Mouse (Mus musculus) embryonic facial prominence, embryonic 14.5 days (tissue): ENCODE data around the gene Mpz. TPM values are rescaled to one million over a fixed set of nuclear protein-coding genes. Genes with fewer than 3 reads are reported as not detected.
"Not testable (repeated sequence)": the region's sequence is repeated elsewhere in the genome, so short reads cannot be mapped to it uniquely, and the experiment has no call there.

ENCODE experiments used
- ATAC-seq: fragments of 200-750 bp; cut with Nextera tagmentation; 2 replicates; pipeline ENCODE4 v1.8.0; 2017; ENCODE audit warnings: low read depth, moderate number of reproducible peaks, moderate TSS enrichment
- DNase-seq: peaks from one replicate; pipeline ENCODE4 v3.0.0-alpha.2; 2015; ENCODE audit warnings: low spot score
- H3K27ac ChIP-seq: fragments of 300-500 bp; sonication (generic); replicated peaks from 2 replicates; pipeline ENCODE4 v1.5.1; 2014; ENCODE audit warnings: low read depth, mild to moderate bottlenecking, low read length, moderate library complexity
- H3K27me3 ChIP-seq: fragments of 300-500 bp; sonication (generic); replicated peaks from 2 replicates; pipeline ENCODE4 v1.6.1; 2014; ENCODE audit warnings: low read length; ENCODE audit not compliant: control insufficient read depth, insufficient read depth
- H3K36me3 ChIP-seq: fragments of 300-500 bp; sonication (generic); 2 replicates; pipeline ENCODE4 v1.6.1; 2014; ENCODE audit warnings: low read length, mixed read lengths; ENCODE audit not compliant: control insufficient read depth, insufficient read depth
- H3K4me1 ChIP-seq: fragments of 300-500 bp; sonication (generic); 2 replicates; pipeline ENCODE4 v1.6.1; 2014; ENCODE audit warnings: antibody characterized with exemption, low read length; ENCODE audit not compliant: control insufficient read depth, insufficient read depth
- H3K4me2 ChIP-seq: fragments of 300-500 bp; sonication (generic); 2 replicates; pipeline ENCODE4 v1.6.1; 2014; ENCODE audit warnings: low read depth, mild to moderate bottlenecking, low read length, moderate library complexity, mixed read lengths
- H3K4me3 ChIP-seq: fragments of 300-500 bp; sonication (generic); 2 replicates; pipeline ENCODE4 v1.5.1; 2014; ENCODE audit warnings: low read depth, mild to moderate bottlenecking, low read length
- H3K9ac ChIP-seq: fragments of 300-500 bp; sonication (generic); 2 replicates; pipeline ENCODE4 v1.6.1; 2014; ENCODE audit warnings: low read depth, mild to moderate bottlenecking, low read length, moderate library complexity, mixed read lengths
- H3K9me3 ChIP-seq: fragments of 300-500 bp; sonication (generic); 2 replicates; pipeline ENCODE4 v1.6.1; 2016; ENCODE audit warnings: low read length; ENCODE audit not compliant: control insufficient read depth
- WGBS: fragments of 180-500 bp; shearing (Covaris S2); extraction: QIAGEN DNeasy Blood & Tissue Kit; methylation state at CpG from one replicate; pipeline ENCODE4 v1.1.7; 2014; 5-methylcytosine and 5-hydroxymethylcytosine counted together
- polyA plus RNA-seq: library from polyadenylated mRNA; unstranded; fragments of >200 nt; fragmentation: Nextera tagmentation; extraction: Ambion mirVana; gene quantifications from 2 replicates; pipeline ENCODE4 v1.2.1, GENCODE M21; 2014

Mpz gene
- polyA plus RNA-seq, 1 experiment from 2014 or later = 9.6 TPM

DNA sequence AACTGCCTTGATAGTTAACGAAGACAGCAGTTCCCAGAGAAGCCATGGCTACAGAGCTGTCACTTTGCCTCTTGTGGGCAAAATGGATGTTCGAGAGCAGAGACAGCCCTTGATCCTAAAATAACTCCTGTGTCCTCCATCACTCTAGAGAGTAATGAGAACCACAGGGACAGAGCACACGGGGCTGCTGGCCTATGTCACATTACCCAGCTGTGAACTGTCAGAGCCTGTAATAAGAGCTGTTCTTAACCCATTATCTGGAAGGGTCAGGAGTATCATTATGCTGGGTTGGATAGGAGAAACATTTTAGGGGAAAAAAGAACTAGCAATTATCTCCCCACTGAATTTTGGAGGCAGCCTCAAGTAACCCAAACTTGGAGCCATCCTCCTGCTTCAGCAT, 29.6 kb upstream of the Mpz start:
- Histone ChIP-seq H3K27ac (no peak overlapping the region), H3K36me3 (no peaks in the 10 kb centered on the region), H3K4me1 (no peaks in the 10 kb centered on the region), H3K9me3 (no peaks in the 10 kb centered on the region), H3K9ac (no peak overlapping the region), H3K4me3 (no peak overlapping the region), H3K27me3 (no peaks in the 10 kb centered on the region), H3K4me2 (no peak overlapping the region)
- no peak for DNase-seq
- peak; percentile 44; the same call in 1 of the 2 replicates for ATAC-seq
- 29% methylated on average over 3 of the region's 3 CpGs for WGBS

- Histone ChIP-seq H3K9me3 (no peaks in the 10 kb centered on the region), H3K36me3 (no peaks in the 10 kb centered on the region), H3K4me2 (no peak overlapping the region), H3K27me3 (no peaks in the 10 kb centered on the region), H3K9ac (no peak overlapping the region), H3K4me1 (no peaks in the 10 kb centered on the region), H3K27ac (no peak overlapping the region), H3K4me3 (no peak overlapping the region)
- 51% methylated on average over 5 of the region's 5 CpGs for WGBS
- DNase-seq (no peak), ATAC-seq (no peak)
These were observed 28.7 kb upstream of the Mpz start for GRCm38 (mm10) chr1:171121839-171122238.

DNA sequence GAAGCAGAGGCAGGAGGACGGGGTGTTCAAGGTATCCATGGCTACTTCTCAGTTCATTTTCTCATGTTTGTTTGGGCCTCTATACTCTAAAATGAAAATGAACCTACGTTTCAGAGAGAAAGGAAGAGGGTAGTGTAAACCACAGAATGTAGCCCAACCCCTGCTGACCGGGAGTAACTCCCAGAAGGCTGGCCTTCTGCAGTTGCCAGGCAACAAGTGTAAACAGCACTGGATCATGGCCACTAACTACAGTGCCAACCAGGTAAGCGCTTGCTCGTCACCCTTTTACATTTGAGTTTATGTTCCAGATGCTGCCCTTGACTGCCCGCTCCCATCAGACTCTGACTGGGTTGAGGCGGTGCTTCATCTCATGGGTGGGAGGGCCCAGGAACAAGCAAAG, 27.6 kb upstream of the Mpz start:
- H3K36me3 ChIP-seq = peaks cover 3% of the 10 kb centered on the region; the same call in 1 of the 2 replicates
- no peaks in the 10 kb centered on the region for H3K9me3 ChIP-seq
- H3K4me1 ChIP-seq = no peaks in the 10 kb centered on the region
- no peak overlapping the region for H3K4me3 ChIP-seq
- 39% methylated on average over 7 of the region's 7 CpGs for WGBS
- DNase-seq (peak; percentile 49), ATAC-seq (peak; percentile 56)
- no peak overlapping the region for H3K27ac ChIP-seq
- H3K27me3 ChIP-seq = no peaks in the 10 kb centered on the region
- no peak overlapping the region for H3K9ac ChIP-seq
- H3K4me2 ChIP-seq = peak overlapping the region; percentile 16; the same call in 1 of the 2 replicates

GRCm38 (mm10) chr1:171124398-171124797, 26.1 kb upstream of the Mpz start:
- ATAC-seq (no peak), DNase-seq (no peak)
- Histone ChIP-seq H3K4me1 (no peaks in the 10 kb centered on the region), H3K27ac (no peak overlapping the region), H3K9me3 (no peaks in the 10 kb centered on the region), H3K9ac (no peak overlapping the region), H3K4me3 (no peak overlapping the region), H3K27me3 (no peaks in the 10 kb centered on the region), H3K4me2 (no peak overlapping the region), H3K36me3 (peaks cover 16% of the 10 kb centered on the region)
- WGBS = 92% methylated on average over 5 of the region's 5 CpGs

GRCm38 (mm10) chr1:171129251-171129650, 21.3 kb upstream of the Mpz start:
- Histone ChIP-seq H3K4me1 (no peaks in the 10 kb centered on the region), H3K27ac (no peak overlapping the region), H3K9me3 (no peaks in the 10 kb centered on the region), H3K36me3 (peaks cover 50% of the 10 kb centered on the region), H3K27me3 (no peaks in the 10 kb centered on the region), H3K4me2 (no peak overlapping the region), H3K4me3 (no peak overlapping the region), H3K9ac (no peak overlapping the region)
- peak; percentile 44; the same call in 1 of the 2 replicates for ATAC-seq
- 53% methylated on average over 7 of the region's 7 CpGs for WGBS
- DNase-seq = no peak

- 71% methylated on average over 1 of the region's 1 CpGs for WGBS
These were observed 19.5 kb upstream of the Mpz start for GRCm38 (mm10) chr1:171130971-171131370.

GRCm38 (mm10) chr1:171135600-171135999, 14.9 kb upstream of the Mpz start:
- Histone ChIP-seq H3K27ac (no peak overlapping the region), H3K27me3 (no peaks in the 10 kb centered on the region), H3K9ac (no peak overlapping the region), H3K4me1 (no peaks in the 10 kb centered on the region), H3K4me3 (no peak overlapping the region), H3K36me3 (peaks cover 76% of the 10 kb centered on the region), H3K4me2 (no peak overlapping the region), H3K9me3 (no peaks in the 10 kb centered on the region)
- ATAC-seq = no peak
- no peak for DNase-seq
- WGBS = 94% methylated on average over 2 of the region's 2 CpGs

More at GRCm38 (mm10) chr1:171130971-171131370, 19.5 kb upstream of the Mpz start:
- DNase-seq (no peak), ATAC-seq (no peak)
- Histone ChIP-seq H3K9me3 (no peaks in the 10 kb centered on the region), H3K27ac (no peak overlapping the region), H3K4me2 (no peak overlapping the region), H3K9ac (no peak overlapping the region), H3K36me3 (peaks cover 67% of the 10 kb centered on the region), H3K4me3 (no peak overlapping the region), H3K27me3 (no peaks in the 10 kb centered on the region), H3K4me1 (no peaks in the 10 kb centered on the region)

GRCm38 (mm10) chr1:171137486-171138155, 12.9 kb upstream of the Mpz start:
- not testable (repeated sequence) for H3K9ac ChIP-seq, H3K4me3 ChIP-seq, H3K27me3 ChIP-seq, H3K9me3 ChIP-seq, H3K4me1 ChIP-seq, ATAC-seq, H3K4me2 ChIP-seq, DNase-seq, H3K27ac ChIP-seq
- 90% methylated on average over 8 of the region's 8 CpGs for WGBS
- peaks cover 85% of the 10 kb centered on the region for H3K36me3 ChIP-seq

GRCm38 (mm10) chr1:171142981-171143380, 7.5 kb upstream of the Mpz start:
- WGBS = 85% methylated on average over 9 of the region's 11 CpGs
- peaks cover 70% of the 10 kb centered on the region for H3K36me3 ChIP-seq

More at GRCm38 (mm10) chr1:171142981-171143380, 7.5 kb upstream of the Mpz start:
- not testable (repeated sequence) for H3K27me3 ChIP-seq, H3K4me2 ChIP-seq, H3K4me3 ChIP-seq, ATAC-seq, H3K9me3 ChIP-seq, H3K27ac ChIP-seq, H3K9ac ChIP-seq, H3K4me1 ChIP-seq, DNase-seq
